Mouse (Mus musculus) heart, postnatal 0 days (tissue): ENCODE results near the gene Palm2.

Experiments
- CTCF ChIP-seq: IDR thresholded peaks from 2 replicates; pipeline ENCODE4 v1.5.1; 2016; ENCODE audit warnings: antibody characterized with exemption, control low read depth, low read depth
- EP300 ChIP-seq: IDR thresholded peaks from 2 replicates; pipeline ENCODE4 v1.6.1; 2016; ENCODE audit warnings: antibody characterized with exemption, low read depth

- no peak for TF ChIP-seq CTCF
- no peak for TF ChIP-seq EP300
Measured at GRCm38 (mm10) chr4:57396414-57396813, 37.6 kb upstream of the Palm2 start.
